Mouse (Mus musculus) megakaryocyte, embryonic 14.5 days (primary cell): Measurements from ENCODE around the gene Cit.

Experiments used
- FLI1 ChIP-seq: IDR thresholded peaks from 2 replicates; pipeline ENCODE4 v1.6.1; 2012; ENCODE audit warnings: low read length, inconsistent platforms, mixed read lengths
- GATA1 ChIP-seq: IDR thresholded peaks from 3 replicates; pipeline ENCODE4 v1.6.1; 2012; ENCODE audit warnings: mixed read lengths, low read length, inconsistent platforms, borderline replicate concordance

GRCm38 (mm10) chr5:115956048-115956447 is 111.0 kb downstream of the Cit start:
- TF ChIP-seq GATA1 (no peak), FLI1 (no peak)
